Mouse (Mus musculus): ENCODE results near the gene 4933415A04Rik. TPM values are rescaled to one million over a fixed set of nuclear protein-coding genes. Genes with fewer than 3 reads are reported as not detected.

4933415A04Rik gene
- 4.6 and 6.3 TPM in 2 replicates for polyA plus RNA-seq (2016; fragmentation: Nextera tagmentation; extraction: Ambion mirVana)

DNA sequence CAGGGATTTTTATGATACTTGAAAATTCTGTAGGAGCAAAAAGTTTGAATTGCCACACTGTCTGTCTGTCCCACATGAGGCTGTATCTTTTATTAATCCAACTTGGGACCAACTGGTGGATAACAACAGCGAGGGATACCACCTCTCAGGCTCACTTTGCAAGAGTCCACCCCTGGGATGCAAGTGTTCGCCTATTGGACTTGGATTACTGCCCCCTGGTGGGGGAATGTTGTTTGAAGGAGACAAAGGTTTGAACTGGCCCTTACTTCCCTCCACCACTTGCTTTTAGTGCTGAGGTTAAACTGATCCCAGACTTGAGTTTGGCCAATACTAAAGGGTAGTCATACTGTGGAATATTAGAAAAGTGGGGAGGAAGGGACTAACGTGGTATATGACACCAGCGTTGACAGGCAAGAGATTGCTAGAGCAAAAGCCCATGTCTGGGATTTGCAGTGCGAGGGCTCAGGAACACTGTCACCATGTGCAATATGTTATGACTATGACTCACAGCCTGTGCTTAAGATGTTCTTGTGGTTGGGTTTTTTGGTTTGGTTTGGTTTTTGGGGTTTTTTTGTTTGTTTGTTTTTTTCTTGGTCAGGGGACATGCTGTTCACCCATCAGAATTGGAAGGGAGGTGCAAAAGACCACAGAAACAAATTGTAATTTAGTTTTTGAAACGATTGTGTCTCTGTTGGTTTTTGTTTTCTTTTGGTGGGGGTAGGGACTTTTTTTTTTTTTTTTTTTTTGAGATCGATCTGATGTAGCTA, at the start of gene 4933415A04Rik:
Gene 4933415A04Rik, plus strand, starts transcription at position 717 of the 767 bp plus-strand sequence.
- H3K9ac ChIP-seq (replicated peaks) = no peak within 1 kb of the TSS

DNA sequence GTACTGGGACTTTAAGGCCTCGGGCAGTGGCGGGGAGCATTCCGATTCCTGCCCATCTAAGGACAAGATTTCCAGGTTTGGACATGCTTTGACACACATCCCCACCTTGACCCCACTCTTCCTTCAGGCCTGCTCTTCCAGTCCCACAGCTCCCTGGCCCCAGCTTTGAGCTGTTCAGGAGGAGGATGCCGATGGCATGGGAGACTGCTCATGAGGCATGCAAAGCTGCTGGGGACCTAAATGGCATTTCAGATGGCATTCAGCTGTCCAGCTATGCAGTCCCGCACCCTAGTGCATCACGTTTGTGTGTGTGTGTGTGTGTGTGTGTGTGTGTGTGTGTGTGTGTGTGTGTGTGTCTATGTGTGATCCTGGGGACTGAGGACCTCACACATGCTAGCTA, 49.8 kb upstream of the 4933415A04Rik start:
- Histone ChIP-seq H3K27me3 (no peaks in the 10 kb centered on the region), H3K36me3 (peaks cover 72% of the 10 kb centered on the region), H3K27ac (no peak overlapping the region), H3K4me2 (no peak overlapping the region), H3K4me1 (replicated peaks) (peaks cover 17% of the 10 kb centered on the region), H3K9me3 (no peaks in the 10 kb centered on the region), H3K9ac (replicated peaks) (no peak overlapping the region), H3K4me3 (replicated peaks) (no peak overlapping the region)
- ATAC-seq (ENCODE audit: insufficient number of reproducible peaks, insufficient read depth, low FRiP score, low TSS enrichment, low read depth) = no peak
- WGBS = 79% methylated on average over 6 of the region's 6 CpGs

More for the DNA sequence above, at the start of gene 4933415A04Rik:
- Histone ChIP-seq H3K27ac (no peak within 1 kb of the TSS), H3K4me1 (replicated peaks) (no peaks in the 10 kb centered on the region), H3K9me3 (no peaks in the 10 kb centered on the region), H3K4me3 (replicated peaks) (no peak within 1 kb of the TSS), H3K4me2 (no peak within 1 kb of the TSS), H3K27me3 (no peaks in the 10 kb centered on the region), H3K36me3 (peaks cover 73% of the 10 kb centered on the region)
- WGBS = 75% methylated on average over 7 of the region's 7 CpGs
- ATAC-seq (ENCODE audit: insufficient number of reproducible peaks, insufficient read depth, low FRiP score, low TSS enrichment, low read depth) = no peak

DNA sequence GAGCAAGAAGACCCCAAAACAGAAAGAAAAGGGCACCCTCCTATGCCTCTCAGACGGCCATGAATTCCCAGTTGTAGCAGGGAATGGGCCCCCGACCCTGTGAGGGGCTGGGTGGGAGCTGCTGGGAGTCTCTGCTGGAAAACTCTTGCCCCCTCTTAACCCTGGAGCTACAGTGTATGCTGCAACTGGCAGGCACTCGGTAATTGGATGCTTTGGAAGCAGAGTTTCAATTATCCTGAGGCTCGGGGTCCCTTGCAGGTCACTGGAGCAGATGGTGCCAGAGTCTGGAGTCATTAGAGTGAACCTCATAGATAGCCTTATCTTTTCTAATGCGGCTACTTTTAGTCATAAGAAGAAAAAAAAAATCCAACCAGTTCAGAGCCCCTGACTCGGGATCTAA, 47.0 kb upstream of the 4933415A04Rik start:
- peaks cover 58% of the 10 kb centered on the region for H3K36me3 ChIP-seq
- H3K4me2 ChIP-seq = no peak overlapping the region
- WGBS = 10% methylated on average over 6 of the region's 6 CpGs
- no peak overlapping the region for H3K9ac ChIP-seq (replicated peaks)
- H3K27ac ChIP-seq = no peak overlapping the region
- no peaks in the 10 kb centered on the region for H3K27me3 ChIP-seq
- ATAC-seq (ENCODE audit: insufficient number of reproducible peaks, insufficient read depth, low FRiP score, low TSS enrichment, low read depth) = no peak; the same call in 1 of the 2 replicates
- H3K4me3 ChIP-seq (replicated peaks) = no peak overlapping the region
- H3K4me1 ChIP-seq (replicated peaks) = peaks cover 17% of the 10 kb centered on the region
- no peaks in the 10 kb centered on the region for H3K9me3 ChIP-seq

DNA sequence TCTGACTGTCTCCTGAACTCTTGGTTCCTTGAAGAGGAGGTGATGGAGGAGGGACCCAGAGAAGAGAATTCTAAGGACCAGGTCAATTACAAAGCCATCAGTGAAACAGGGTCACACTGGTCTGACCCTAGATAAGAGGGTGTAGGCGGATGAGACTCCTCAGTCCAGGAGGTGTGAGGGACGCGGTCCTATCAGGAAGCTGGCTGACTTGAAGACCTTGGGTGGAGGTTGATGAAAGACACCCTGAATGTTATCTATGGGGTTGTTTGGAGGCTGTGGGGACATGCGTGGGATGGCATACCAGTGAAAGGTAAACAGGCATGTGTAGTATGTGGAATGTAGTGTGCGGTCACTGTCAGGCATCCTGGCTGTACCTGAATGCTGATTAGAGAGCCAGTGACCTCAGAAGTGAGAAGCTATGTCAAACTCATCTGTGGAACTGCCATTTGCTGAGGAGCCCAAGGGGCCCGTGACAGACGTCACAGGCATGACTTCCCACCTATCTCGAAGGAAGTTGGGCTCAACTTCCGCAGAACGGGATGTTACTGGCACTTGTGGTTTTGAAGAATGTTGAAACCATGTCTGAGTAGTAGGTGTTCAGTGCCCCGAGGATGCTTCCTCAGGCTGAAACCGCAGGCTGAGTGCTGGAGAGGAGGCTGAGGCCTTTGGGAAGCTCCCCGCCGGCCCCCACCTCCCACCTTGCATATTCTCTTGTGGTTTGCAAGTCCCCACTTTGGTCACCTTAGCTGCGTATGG, 43.0 kb upstream of the 4933415A04Rik start:
- Histone ChIP-seq H3K27ac (no peak overlapping the region), H3K4me3 (replicated peaks) (no peak overlapping the region), H3K36me3 (peaks cover 38% of the 10 kb centered on the region), H3K9me3 (no peaks in the 10 kb centered on the region), H3K27me3 (no peaks in the 10 kb centered on the region), H3K4me1 (replicated peaks) (peaks cover 30% of the 10 kb centered on the region), H3K9ac (replicated peaks) (no peak overlapping the region), H3K4me2 (no peak overlapping the region)
- WGBS = 85% methylated on average over 15 of the region's 15 CpGs
- ATAC-seq (ENCODE audit: insufficient number of reproducible peaks, insufficient read depth, low FRiP score, low TSS enrichment, low read depth) = no peak

DNA sequence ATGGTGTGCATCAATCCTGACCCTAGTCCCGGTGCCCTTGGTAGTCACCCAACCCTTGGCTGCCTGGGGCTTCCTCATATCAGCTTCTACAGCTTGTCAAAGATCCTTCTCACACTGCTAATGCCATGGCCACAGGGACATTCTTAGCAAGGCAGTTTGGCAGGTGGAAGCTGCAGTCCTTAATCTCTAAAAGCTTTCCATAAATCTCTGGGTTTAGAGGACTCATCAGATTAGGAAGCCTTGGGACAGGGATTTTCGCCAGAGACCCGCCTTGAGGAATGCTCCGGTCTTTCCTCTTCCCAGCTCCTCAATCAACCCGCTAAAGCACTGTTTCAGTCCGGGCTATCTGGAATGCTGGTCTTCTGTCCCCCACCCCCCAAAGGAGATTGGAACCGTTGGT, 42.0 kb upstream of the 4933415A04Rik start:
- peaks cover 38% of the 10 kb centered on the region for H3K36me3 ChIP-seq
- H3K27ac ChIP-seq = no peak overlapping the region
- H3K27me3 ChIP-seq = no peaks in the 10 kb centered on the region
- 84% methylated on average over 7 of the region's 7 CpGs for WGBS
- no peak overlapping the region for H3K9ac ChIP-seq (replicated peaks)
- no peak overlapping the region for H3K4me2 ChIP-seq
- H3K9me3 ChIP-seq = no peaks in the 10 kb centered on the region
- no peak for ATAC-seq (ENCODE audit: insufficient number of reproducible peaks, insufficient read depth, low FRiP score, low TSS enrichment, low read depth)
- H3K4me1 ChIP-seq (replicated peaks) = peaks cover 24% of the 10 kb centered on the region
- no peak overlapping the region for H3K4me3 ChIP-seq (replicated peaks)

- H3K9ac ChIP-seq (replicated peaks) = no peak overlapping the region
- no peaks in the 10 kb centered on the region for H3K27me3 ChIP-seq
- no peak overlapping the region for H3K4me3 ChIP-seq (replicated peaks)
- H3K36me3 ChIP-seq = peaks cover 33% of the 10 kb centered on the region
- WGBS = 64% methylated on average over 16 of the region's 16 CpGs
- no peaks in the 10 kb centered on the region for H3K9me3 ChIP-seq
- no peak overlapping the region for H3K4me2 ChIP-seq
- H3K27ac ChIP-seq = no peak overlapping the region
- H3K4me1 ChIP-seq (replicated peaks) = peaks cover 22% of the 10 kb centered on the region
- ATAC-seq (ENCODE audit: insufficient number of reproducible peaks, insufficient read depth, low FRiP score, low TSS enrichment, low read depth) = no peak
Observed at GRCm38 (mm10) chr11:43545873-43546475, 40.9 kb upstream of the 4933415A04Rik start.

GRCm38 (mm10) chr11:43546678-43547077, 40.2 kb upstream of the 4933415A04Rik start:
- Histone ChIP-seq H3K4me1 (replicated peaks) (peaks cover 23% of the 10 kb centered on the region), H3K9ac (replicated peaks) (no peak overlapping the region), H3K27me3 (no peaks in the 10 kb centered on the region), H3K9me3 (no peaks in the 10 kb centered on the region), H3K4me3 (replicated peaks) (no peak overlapping the region), H3K4me2 (no peak overlapping the region), H3K27ac (no peak overlapping the region), H3K36me3 (peaks cover 33% of the 10 kb centered on the region)
- WGBS = 72% methylated on average over 4 of the region's 4 CpGs
- no peak for ATAC-seq (ENCODE audit: insufficient number of reproducible peaks, insufficient read depth, low FRiP score, low TSS enrichment, low read depth)

DNA sequence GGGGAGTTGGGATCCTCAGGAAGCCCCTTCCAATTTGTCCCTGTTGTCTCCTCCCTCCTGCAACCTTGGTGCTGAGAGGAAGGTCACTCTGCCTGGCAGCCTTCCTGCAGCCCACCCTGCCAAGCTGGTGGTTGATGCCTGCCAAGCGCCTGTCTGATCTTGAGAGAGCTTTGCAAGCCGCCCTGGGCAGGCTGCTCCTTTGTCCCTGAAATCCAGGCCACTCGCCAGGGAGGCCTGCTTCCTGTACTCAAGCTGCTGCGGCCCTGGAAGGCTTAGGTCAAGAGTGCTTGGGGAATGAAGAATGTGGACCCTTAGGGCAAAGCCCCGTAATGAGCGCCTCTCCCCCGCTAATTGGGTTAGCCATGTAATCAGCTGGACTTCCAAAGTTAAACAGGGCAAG, 38.7 kb upstream of the 4933415A04Rik start:
- H3K36me3 ChIP-seq = peaks cover 29% of the 10 kb centered on the region
- H3K4me2 ChIP-seq = no peak overlapping the region
- H3K4me3 ChIP-seq (replicated peaks) = no peak overlapping the region
- peak overlapping the region; percentile 27; the same call in 1 of the 2 replicates for H3K9ac ChIP-seq (replicated peaks)
- no peak for ATAC-seq (ENCODE audit: insufficient number of reproducible peaks, insufficient read depth, low FRiP score, low TSS enrichment, low read depth)
- peak overlapping the region; percentile 64 for H3K27ac ChIP-seq
- H3K4me1 ChIP-seq (replicated peaks) = peaks cover 28% of the 10 kb centered on the region
- H3K27me3 ChIP-seq = no peaks in the 10 kb centered on the region
- no peaks in the 10 kb centered on the region for H3K9me3 ChIP-seq
- WGBS = 12% methylated on average over 7 of the region's 7 CpGs

DNA sequence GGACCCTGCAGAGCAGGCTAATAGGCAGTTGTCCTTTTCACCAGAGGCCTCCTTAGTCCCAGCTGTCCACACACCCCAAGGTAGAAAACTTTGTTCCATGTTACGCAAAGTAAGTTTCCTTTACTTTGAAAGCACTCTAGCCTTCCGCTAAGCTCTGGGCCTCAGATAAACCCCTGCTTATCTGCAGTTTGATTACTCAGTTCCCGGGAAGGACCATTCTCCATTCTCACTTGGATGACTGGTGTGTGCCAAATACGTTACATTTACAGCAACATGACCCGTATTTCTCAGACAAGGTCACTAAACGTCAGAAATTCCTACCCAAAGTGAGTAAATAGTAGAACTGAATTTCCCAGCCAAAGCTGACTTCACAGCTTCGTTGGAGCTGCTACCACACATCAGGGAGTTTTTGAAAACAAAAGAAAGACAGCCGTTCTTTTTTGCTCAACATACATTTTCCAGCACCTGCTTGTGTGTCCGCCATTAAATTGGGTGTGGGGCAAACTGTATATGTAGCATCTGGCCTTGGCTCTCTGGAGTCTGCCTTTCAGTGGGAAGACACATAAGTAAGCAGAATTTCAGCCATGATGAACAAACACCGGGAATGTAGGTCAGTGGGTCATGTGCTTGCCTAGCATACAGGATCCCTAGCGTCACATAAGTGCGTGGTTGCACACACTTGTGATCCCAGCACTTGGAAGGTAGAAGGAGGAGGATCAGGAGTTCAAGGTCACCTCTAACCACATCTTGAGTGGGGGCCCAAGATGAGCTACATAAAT, 38.0 kb upstream of the 4933415A04Rik start:
- Histone ChIP-seq H3K4me2 (no peak overlapping the region), H3K9ac (replicated peaks) (no peak overlapping the region), H3K4me1 (replicated peaks) (peaks cover 28% of the 10 kb centered on the region), H3K27me3 (no peaks in the 10 kb centered on the region), H3K27ac (peak overlapping the region; percentile 64), H3K36me3 (peaks cover 23% of the 10 kb centered on the region), H3K4me3 (replicated peaks) (no peak overlapping the region), H3K9me3 (no peaks in the 10 kb centered on the region)
- no peak for ATAC-seq (ENCODE audit: insufficient number of reproducible peaks, insufficient read depth, low FRiP score, low TSS enrichment, low read depth)
- 69% methylated on average over 12 of the region's 12 CpGs for WGBS

- H3K9ac ChIP-seq (replicated peaks) = no peak overlapping the region
- H3K9me3 ChIP-seq = no peaks in the 10 kb centered on the region
- no peak overlapping the region for H3K27ac ChIP-seq
- H3K4me3 ChIP-seq (replicated peaks) = no peak overlapping the region
- WGBS = 53% methylated on average over 11 of the region's 11 CpGs
- no peak overlapping the region for H3K4me2 ChIP-seq
- peaks cover 28% of the 10 kb centered on the region for H3K4me1 ChIP-seq (replicated peaks)
- H3K36me3 ChIP-seq = peaks cover 27% of the 10 kb centered on the region
- ATAC-seq (ENCODE audit: insufficient number of reproducible peaks, insufficient read depth, low FRiP score, low TSS enrichment, low read depth) = no peak
- no peaks in the 10 kb centered on the region for H3K27me3 ChIP-seq
Observed at GRCm38 (mm10) chr11:43549701-43550100, 37.1 kb upstream of the 4933415A04Rik start.
